Mouse (Mus musculus): ENCODE measurements around the gene Pafah1b2.

Pafah1b2 gene

DNA sequence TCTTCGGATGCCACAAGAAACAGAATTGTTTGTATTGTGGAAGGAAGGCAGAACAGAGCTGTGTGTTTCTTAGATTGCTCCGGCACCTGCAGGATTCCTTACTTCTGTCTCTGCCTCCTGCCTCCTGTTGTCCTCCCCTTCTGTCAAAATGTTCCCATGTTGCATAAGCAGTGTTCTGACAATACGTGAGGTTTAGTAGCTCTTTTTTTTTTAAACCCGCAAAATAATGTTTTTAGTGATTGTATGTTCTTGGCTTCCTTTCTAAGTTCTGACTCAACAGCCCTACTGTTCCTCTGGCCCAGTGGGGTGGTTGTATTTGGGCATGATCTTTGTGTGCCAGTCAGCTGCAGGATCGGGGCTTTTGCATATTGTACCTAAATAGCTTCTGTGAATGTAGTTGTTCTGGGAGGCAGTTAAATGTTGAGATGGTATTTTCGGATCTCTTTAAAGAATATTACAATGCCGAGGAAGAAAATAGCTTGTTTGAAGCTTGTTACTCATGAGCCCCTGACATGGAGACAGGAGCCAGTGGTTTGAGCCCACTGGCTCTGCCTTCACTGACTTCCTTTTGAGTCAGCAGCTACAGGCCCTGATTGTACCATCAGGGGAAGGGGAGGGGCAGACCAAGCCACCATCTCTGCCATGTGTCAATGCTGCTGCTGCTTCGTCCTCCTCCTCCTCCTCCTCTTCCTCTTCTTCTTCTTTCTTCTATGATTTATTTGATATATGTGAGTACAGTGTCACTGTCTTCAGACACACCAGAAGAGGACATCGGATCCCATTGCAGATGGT lies 13.8 kb upstream of the Pafah1b2 start:
- no peak for DNase-seq (ENCODE audit: low spot score)

DNA sequence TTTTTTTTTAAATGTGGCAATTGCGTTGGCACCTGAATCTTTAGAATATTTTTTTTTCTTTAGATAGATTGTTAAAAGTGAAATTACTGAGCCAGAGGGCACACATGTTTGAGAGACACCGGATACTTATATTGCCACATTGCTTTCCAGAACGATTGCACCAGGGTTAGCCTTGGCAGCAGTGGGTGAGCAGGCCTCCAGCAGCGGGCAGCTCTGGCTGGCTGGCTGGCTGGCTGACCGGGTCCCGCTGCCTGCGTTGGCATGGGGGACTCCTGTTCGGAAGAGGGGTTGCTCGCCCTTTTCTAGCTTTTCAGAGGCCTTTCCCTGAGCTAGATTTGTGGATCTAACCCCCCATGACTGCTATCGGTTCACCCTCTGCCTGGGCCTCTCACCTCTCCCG lies 11.1 kb upstream of the Pafah1b2 start:
- DNase-seq (ENCODE audit: low spot score), result no peak

DNA sequence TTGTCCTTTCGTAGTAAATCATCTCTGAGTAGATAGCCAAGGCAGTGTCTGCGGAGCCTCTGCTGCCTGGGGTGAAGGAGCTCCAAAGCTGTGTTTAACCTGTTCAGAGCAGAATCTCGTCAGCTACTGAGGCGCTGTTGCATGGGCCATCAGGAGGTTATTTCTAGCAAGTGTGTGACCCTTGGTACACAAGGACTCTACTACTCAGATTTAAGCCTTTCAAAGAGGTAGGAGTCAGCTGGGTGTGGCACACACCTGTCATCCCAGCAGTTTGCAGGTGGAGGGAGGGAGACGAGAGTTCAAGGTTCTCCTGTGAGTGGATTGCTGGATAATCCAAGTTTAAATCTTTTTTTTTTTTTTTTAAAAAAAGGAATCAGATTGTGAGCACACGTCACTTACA lies 7.5 kb upstream of the Pafah1b2 start:
- DNase-seq (ENCODE audit: low spot score), result no peak

DNA sequence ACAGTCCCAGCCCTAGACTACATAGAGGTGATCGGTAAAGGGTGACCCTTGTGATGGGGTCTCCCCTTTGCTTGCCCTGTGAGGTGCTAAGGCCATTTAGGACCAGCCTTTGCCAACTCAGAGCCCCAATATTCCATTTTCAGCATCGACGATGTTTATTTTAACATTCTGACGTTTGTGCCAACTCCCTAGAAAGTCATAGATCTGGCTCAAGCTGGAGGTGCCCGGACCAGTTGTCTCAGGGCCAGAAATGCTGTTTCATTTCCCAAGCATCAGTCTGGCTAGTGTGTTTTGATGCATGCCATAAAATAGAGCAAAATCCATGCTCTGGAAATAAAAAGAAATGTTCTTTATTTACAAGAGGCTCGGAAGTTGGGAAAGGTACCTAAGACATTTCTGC lies 5.8 kb upstream of the Pafah1b2 start:
- no peak for DNase-seq (ENCODE audit: low spot score)

DNA sequence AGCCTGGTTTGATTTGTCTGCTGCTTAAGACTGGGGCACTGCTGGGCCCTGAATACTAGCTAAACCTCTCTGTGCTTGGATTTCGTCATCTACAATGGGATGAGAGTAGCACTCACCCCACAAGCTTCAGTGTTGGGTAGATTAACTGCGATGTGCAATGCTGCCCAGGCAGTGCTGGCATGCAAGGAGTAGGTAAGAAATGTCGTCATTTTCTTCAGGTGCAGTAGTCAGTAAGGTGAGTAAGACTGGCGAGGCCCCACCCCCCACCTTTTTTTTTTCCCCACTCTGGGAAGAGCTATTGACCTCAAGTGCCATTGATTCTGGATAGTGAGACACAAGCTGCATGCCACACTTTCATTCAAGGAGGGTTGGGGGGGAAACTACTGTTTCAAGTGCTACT lies 3.9 kb upstream of the Pafah1b2 start:
- no peak for DNase-seq (ENCODE audit: low spot score)

DNA sequence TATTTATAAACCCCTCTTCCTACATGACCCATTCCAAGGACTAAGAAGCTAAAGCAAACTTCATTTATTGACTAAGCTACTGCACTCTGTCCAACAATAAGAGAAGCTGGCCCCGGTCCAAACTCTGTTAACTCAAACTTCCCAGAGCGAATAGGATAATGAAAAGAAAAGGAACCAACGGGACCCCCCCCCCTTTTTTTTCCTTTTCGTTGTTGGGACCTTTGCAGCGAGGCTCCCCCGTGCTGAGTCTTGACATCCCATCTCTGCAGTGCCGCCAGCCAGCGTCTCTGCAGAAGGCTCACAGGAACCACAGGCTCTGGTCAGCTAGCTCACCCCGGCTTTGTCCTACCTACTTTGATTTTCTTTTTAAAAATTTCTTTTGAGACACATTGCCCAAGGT lies 3.3 kb upstream of the Pafah1b2 start:
- DNase-seq (ENCODE audit: low spot score), result peak; percentile 81

DNA sequence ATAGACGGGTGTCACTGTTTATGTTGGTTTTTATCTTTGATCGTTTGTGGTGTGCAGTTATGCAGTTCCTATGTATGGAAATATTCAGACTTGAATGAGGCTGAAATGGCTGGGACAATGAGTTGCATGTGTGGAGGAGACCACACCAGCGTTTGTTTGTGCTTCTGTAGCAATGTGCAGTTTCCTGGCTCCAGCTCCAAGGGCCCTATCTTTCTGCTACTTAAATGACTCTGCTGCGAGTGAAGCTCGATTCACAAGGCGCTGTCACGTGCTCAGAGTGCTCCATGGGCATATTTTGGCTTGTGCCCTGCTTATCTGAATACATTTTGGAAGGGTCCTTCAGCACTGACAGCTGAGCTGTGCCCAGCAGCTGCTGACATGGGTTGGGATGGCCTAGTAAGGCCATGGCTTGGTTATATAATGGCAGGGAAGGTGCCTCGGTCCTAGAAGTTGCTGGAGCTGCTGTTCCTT lies 2.6 kb upstream of the Pafah1b2 start:
- DNase-seq (ENCODE audit: low spot score), result no peak

DNA sequence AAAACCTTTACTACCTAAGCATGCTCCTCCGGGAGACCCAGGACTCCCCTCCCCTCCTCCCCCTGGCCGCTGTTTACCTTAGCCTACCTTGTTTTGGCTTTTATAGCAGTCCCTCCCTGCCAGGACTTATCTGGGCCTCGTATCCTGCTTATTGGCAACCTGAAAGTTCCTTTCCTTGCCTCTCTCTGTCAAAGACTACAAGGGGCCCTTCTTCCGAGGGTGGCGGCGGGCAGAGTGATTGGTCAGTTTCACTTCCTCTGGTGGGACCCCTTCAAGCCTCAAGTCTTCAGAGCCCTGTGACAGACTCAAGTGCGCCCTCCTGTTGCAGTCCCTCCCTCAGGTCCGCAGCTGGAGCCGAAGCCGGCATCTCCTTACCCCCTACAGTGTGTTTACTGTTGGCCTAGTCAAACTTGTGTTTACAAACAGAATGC lies 1.8 kb upstream of the Pafah1b2 start:
- peak; percentile 57 for DNase-seq (ENCODE audit: low spot score)

DNA sequence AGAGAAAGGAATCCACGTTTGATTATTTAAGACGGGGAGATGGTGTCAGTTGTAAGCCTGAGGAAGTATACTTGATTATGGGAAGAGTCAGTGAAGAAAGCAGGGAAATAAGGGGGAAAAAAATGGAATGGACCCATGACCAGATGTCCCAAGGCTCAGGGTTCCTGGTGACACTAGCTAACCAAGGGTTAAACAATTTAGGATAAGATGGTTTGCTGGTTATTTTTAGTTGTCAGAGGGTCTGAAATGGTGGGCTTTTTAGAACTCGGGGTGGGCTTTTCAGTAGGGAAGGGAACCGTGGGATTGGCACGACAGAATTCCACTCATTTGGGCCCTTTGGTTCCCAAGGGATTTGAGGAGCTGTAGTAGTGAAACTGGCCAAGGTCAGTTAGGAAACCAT lies 1.1 kb upstream of the Pafah1b2 start:
- no peak for DNase-seq (ENCODE audit: low spot score)

DNA sequence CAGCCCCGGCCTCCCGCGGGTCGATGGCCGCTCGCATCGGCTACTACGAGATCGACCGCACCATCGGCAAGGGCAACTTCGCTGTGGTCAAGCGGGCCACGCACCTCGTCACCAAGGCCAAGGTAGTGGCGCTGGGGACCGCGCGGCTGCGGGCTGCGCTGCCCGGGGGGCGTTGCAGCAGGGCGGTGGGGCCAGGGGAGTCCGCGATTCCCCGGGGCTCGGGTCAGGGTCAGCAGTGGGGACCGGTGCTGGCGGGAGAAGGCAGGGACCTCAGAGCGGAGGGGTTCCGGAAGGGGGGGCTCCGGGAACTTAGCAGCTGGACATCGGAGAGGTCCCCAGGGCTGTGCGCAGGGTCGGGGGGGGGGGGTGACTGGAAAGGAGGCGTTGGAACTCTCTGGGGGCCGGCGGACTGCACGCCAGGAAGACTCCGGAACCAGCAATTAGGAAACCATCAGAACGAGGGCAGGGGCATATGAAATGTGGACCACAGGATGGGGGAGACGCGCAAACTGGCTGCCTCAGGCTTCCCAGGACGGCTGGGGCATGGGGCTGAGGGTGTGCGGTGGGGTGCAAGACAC lies 608 bp upstream of the Pafah1b2 start:
- no peak for DNase-seq (ENCODE audit: low spot score)

DNA sequence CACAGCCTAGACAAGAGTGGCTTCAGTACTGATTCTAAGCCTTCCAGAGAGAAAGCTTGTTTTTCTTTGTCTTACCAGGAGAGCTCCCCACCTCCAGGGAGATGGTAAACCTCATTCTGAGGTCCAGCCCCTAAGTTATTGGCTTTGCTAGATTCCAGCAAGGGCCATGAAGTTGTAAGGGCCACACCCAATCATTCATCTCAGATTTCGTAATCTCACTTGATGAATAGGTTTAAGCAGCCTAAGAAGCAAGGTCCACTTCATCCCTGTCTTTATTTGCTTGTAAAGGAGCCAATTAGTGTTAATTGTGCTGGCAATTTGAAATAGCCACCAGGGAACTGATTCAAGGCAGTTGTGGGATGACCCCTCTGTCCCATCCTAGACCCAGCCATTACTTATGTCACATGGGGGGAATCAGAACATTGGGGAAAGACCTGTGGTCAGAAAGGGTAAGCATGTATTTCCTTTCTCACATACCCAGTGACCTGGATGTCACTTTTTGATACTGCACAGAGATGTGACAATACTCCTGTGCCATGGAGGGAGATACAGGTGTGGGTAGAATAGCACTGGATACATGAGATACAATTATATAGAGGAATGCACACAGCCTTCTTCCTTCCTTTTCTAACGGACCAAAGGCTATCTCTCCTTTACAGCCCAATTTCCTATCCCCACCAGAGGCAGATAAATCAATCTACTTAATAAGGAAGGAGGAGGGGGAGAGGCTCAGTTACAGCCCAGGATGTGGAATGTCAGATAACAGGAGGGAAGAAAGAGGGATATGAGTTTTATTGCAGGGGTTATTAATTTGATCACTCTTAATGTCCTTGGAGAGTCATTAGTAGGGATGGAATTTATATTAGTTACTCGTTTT lies 1.2 kb downstream of the Pafah1b2 start:
- DNase-seq (ENCODE audit: low spot score), result no peak

DNA sequence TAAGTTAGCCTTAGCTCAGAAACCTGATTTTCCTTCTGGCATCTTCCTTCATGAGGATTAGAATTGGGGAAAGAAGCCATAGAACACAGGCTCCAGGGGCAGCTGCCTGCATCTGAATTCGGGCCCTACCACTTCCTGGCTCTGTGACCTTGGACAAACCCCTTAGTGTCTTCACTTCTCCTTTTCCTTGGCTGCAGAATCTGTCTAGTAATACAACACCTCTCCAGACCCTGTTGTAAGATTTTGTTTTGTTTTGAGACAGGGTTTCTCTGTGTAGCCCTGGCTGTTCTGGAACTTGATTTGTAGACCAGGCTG lies 2.9 kb downstream of the Pafah1b2 start:
- DNase-seq (ENCODE audit: low spot score), result no peak

DNA sequence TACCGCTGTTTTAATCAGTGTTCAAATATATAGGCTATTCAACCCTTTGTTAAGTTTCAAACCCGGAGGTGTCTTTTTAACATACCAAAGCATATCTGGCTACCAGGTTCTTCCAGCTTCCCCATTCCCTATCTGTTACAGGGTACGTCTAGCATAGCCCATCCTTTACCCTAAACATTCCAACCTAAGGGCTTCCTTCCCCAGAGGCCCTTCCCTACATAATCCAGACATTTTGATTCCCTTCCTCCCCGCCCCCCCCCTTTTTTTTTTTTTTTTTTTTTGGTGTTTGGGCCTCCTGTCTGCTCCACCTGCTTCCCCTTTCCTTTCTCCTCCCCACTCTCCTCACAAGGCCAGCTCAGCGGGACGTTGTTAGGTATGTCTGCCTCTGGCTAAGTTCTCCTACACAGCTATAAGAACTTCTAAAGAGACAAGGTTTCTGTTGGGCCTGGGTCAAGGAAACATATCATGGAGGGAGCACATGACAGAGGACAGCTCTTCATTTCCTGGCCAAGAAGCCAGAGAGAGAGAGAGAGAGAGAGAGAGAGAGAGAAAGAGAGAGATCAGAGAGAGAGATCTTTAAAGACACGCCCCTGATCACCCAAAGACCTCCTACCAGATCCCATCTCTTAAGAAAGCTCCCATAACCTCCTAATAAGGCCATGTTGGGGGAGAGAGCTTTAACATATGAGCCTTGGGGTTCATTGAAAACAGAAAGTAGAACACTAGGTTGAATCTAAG lies 3.4 kb downstream of the Pafah1b2 start:
- no peak for DNase-seq (ENCODE audit: low spot score)

DNA sequence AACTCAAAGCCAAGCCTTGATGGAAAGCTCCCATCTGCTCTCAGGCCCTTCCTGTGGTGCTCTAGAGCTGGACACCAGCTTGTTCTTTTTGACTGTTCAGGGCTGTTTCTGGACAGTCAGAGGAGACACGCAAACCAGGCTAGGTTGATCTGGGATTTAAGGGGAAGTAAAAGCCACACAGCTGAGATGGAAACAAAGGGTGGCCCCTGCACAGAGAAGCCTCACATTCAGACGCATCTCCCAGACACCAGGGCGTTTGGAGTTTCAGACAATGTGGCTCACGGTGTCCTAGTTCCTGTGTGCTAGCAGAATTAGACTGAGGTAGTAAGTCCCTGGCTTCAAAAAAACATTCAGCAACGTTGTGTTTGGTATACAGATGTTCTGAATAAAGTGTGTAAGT lies 6.3 kb downstream of the Pafah1b2 start:
- no peak for DNase-seq (ENCODE audit: low spot score)

DNA sequence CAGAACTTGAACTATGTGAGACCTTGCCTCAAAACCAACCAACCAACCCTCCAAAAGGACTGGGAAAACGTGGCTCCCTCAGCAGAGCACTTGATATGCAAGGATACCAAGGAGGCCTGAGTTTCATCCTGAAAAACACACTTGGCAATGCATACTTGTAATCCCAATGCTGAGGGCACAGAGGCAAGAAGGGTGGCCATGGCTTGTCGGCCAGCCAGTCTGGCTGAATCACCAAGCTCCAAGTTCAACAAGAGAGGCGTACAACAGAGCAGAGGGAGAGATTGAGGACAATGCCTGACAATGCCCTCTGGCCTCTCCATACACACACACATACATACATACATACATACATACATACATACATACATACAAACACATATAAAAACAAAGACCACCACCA lies 8.0 kb downstream of the Pafah1b2 start:
- DNase-seq (ENCODE audit: low spot score), result no peak

DNA sequence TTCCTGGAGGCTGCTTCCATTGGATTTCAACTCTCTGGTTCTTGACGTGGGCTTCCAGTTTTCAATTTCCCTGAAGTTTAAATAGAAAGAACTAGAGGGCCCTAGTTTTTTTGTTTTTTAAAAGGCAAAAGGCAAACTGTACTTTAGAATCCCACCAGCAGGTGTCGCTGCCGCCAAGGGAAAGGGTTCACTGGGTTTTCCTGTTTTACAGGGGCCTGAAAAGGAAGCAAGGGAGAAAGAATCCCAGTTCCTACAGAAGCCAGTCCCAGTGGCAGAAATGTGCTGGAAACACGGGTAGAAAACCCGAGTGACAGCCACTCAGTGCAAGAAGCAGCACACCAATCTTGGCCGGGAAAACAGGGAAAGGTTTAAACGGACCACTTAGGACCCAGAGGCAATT lies 8.8 kb downstream of the Pafah1b2 start:
- DNase-seq (ENCODE audit: low spot score), result peak; percentile 96

DNA sequence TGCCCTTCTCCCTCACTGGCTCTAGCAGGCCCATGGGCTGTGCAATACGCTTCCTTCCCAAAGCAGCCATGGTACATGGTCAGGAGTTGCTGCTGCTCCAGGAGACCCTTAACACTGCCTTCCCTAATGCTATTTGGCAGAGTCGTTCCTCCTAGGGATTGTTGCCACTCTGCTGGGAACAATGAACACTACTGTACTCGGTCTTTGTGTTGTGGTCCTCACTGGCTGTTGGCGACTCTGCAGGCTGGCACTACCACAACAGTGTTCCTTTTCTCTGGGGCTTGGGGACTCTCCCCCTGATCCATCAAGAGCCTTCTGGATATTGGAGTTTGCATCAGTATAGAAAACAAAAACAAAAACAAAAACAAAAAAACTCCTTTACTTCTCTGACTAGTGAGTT lies 13.5 kb downstream of the Pafah1b2 start:
- no peak for DNase-seq (ENCODE audit: low spot score)

DNA sequence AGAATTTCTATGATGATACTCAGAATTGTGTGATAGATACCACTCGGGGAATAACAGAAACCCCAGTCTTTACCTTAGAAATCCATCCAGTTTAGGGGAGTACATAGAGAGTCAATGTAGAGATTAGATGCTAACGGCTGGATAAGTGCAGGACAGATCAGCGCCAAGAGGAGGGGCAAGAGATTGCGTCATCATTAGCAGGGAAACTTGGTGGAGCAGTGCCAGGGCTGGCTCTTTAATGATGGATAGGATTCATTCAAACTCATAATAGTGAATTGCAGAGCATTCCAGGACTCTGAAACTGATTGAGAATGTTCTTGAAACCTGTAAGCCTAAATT lies 27.3 kb downstream of the Pafah1b2 start:
- peak; percentile 78 for DNase-seq (ENCODE audit: low spot score)

DNA sequence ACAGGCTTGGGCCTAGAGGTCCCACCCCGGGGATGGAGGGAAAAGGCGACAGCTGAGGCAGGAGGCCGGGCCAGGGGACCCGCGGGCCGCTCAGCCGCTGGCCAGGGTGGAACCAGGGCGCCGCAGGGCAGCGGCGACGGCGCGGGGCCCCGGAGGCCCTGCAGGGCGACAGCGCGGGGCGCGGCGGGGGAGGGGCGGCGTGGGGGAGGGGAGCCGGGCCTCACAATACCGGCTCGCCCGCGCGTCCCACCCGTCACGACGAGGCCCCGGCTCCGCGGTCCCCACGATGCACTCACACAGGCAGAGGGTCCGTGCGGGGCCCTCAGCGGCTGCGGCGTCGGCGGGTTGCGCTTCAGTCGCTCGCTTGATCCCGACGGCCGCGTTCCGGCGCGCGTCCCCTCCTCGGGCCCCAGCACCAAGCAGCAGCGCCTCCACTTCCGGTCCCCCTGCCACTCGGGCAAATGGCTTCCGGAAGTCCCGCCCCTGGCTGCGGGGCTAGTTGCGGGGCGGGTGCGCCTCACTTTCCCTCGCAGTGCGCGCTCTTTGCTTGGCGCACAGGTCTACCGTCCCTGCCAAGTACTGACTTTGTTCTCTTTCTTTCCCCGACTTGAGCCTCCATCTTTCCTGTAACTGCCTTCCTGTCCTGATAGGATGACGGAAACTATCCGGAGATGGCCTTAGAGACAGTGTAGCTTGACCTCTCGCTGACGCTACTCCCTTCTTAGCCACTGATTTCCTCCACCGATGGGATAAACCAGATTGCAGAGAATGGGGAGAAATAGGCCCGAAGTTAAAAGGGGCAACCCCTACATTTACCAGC lies 27.9 kb downstream of the Pafah1b2 start:
- peak; percentile 93 for DNase-seq (ENCODE audit: low spot score)

DNA sequence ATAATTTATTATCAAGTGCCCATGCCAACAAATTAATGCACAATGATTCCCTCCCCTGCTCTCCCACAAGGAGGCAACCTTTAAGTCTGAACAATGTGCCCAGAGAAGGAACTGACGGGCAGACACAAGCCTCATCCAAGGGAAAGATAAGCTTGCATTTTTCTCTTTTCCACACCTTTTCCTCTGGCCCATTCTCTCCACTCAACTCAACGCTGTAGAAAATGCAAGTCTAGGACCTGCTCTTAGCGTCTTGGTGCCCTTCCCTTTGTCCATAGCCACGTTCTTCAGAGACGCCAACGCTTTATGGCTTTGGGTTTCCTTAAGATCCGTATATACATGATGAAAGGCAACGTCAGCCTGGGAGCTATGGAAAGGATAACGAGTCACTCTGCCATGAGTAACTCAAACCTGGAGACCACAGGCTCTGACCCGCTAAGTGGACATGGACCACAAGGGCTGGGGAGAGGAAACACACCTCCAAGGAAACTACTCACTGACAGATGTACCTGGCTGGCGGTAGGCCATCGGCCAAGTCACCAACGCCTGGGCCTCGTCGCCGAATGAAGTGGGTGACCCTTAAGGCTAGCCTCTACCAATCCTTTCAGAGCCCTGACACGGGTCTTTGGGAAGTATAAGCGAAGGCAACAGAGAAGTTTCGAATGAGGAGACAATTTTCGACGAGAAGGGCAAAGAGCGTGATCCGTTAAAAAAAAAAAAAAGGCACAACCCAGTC lies 28.6 kb downstream of the Pafah1b2 start:
- peak; percentile 64 for DNase-seq (ENCODE audit: low spot score)

DNA sequence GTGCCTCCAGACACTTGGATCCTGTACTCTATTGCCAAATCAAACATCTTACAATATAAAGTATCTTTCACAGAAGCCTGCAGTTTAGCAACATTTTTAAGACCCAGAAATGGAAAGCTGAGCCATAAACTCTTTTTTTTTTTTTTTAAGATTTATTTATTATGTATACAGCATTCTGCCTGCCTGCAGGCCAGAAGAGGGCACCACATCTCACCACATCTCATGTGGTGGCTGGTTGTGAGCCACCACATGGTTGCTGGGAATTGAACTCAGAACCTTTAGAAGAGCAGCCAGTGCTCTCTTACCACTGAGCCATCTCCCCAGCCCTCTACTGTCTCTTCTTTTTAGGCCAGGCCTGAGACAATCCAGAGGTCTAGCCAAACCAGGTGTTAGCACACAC lies 31.2 kb downstream of the Pafah1b2 start:
- no peak for DNase-seq (ENCODE audit: low spot score)

Data from testis, postnatal 10 days (tissue).